Comparison of ENCODE assay signal across 11 mouse cellular contexts in the genomic region with DNA sequence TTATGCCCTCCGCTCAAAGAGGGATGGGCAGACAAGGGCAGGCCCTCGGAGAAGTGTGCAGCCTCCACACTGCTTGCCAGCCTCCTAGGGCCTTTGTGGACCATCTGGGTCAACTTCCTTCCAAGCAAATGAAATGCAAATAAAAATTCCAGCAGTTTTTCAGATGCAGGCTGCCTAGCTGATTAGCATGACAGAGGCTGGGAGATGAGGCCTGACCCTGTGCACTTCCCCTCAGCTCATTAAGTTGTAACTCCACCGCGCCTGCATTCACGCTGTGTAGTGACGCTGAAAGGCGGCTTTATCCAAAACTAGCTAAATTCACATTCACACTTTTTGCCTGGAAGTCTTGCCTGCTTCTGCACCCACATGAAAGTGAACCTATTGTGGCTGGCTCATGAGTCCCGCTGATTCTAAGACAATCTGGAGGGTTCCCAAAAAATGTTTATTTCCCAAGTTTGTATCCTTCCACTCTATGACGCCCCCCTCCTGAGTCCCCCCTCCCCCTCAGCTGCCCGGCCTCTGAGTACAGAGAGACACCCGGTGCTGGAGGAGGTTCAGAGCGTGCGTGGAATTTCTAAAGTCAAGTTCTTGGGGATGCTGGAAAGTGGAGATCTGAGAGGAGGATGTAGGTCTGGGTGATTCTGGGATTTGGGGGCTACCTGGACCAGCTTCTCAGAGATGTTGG. TPM values are rescaled to one million over a fixed set of nuclear protein-coding genes. Genes with fewer than 3 reads are reported as not detected.
A peak's percentile ranks its signal among the peaks of the same experiment; 100 is the strongest.
DNase-seq lines count a peak whose midpoint lies in the region; ATAC-seq lines count a peak whose summit lies in the region.
"Had no signal": no experiment of that assay in that cellular context is flagged by ENCODE, and none has a peak within 500 bp of the region (broad histone marks: within the 10 kb centered on the region; RNA-seq: fewer than 3 reads in every experiment).

No protein-coding gene starts in this region.

- no peaks in the 10 kb centered on the region; the same call in 1 of the 2 replicates for H3K9me3 ChIP-seq in forebrain, embryonic 11.5 days (ENCODE audit: control insufficient read depth, low read length)
- no peaks in the 10 kb centered on the region for H3K9me3 ChIP-seq in limb, embryonic 10.5 days (replicated peaks)
- H3K9me3 ChIP-seq in heart, embryonic 11.5 days (replicated peaks; ENCODE audit: control insufficient read depth, low read length): no peaks in the 10 kb centered on the region

- no peak overlapping the region for H3K9ac ChIP-seq in forebrain, embryonic 11.5 days (ENCODE audit: low read length)
- no peak overlapping the region for H3K9ac ChIP-seq in heart, embryonic 11.5 days (ENCODE audit: low read depth, low read length)
- H3K9ac ChIP-seq: liver, embryonic 14.5 days had no signal

- H3K27me3 ChIP-seq in forebrain, embryonic 11.5 days (ENCODE audit: control insufficient read depth, insufficient read depth, low read length): peaks cover 56% of the 10 kb centered on the region
- peaks cover 20% of the 10 kb centered on the region; the same call in 1 of the 2 replicates for H3K27me3 ChIP-seq in limb, embryonic 10.5 days (ENCODE audit: low read depth, poor library complexity, severe bottlenecking)
- H3K27me3 ChIP-seq in heart, embryonic 11.5 days (ENCODE audit: control insufficient read depth, insufficient read depth, low read length): peaks cover 18% of the 10 kb centered on the region

- peaks cover 14% of the 10 kb centered on the region; the same call in 1 of the 2 replicates for H3K4me1 ChIP-seq in forebrain, embryonic 11.5 days (replicated peaks; ENCODE audit: control insufficient read depth, insufficient read depth, low read length)
- peaks cover 20% of the 10 kb centered on the region for H3K4me1 ChIP-seq in limb, embryonic 10.5 days
- H3K4me1 ChIP-seq in heart, embryonic 11.5 days (ENCODE audit: control insufficient read depth, insufficient read depth, low read length): no peaks in the 10 kb centered on the region

- H3K4me3 ChIP-seq in forebrain, embryonic 11.5 days (ENCODE audit: low read depth, low read length): no peak overlapping the region
- 0 out of 2 replicates have a peak overlapping the region, but pooled peaks have one; percentile 5 for H3K4me3 ChIP-seq in limb, embryonic 10.5 days
- H3K4me3 ChIP-seq in heart, embryonic 11.5 days (ENCODE audit: low read depth, low read length): no peak overlapping the region

- H3K4me2 ChIP-seq in forebrain, embryonic 11.5 days (ENCODE audit: low read depth, low read length, severe bottlenecking): peak overlapping the region; percentile 31; the same call in 1 of the 2 replicates
- no peak overlapping the region for H3K4me2 ChIP-seq in heart, embryonic 11.5 days

- H3K27ac ChIP-seq in forebrain, embryonic 11.5 days (ENCODE audit: low read depth, low read length): 0 out of 2 replicates have a peak overlapping the region, but pooled peaks have one; percentile 25
- H3K27ac ChIP-seq in limb, embryonic 10.5 days: no peak overlapping the region
- H3K27ac ChIP-seq in heart, embryonic 11.5 days (ENCODE audit: low read depth, low read length): no peak overlapping the region
- H3K27ac ChIP-seq: liver, embryonic 14.5 days had no signal

- peak; percentile 93 for ATAC-seq in forebrain, embryonic 11.5 days (replicated peaks; ENCODE audit: low FRiP score)
- no peak for ATAC-seq in heart, embryonic 11.5 days (replicated peaks; ENCODE audit: insufficient number of reproducible peaks, low FRiP score, low TSS enrichment)

- no peaks in the 10 kb centered on the region for H3K36me3 ChIP-seq in forebrain, embryonic 11.5 days (ENCODE audit: control insufficient read depth, insufficient read depth, low read length)
- no peaks in the 10 kb centered on the region for H3K36me3 ChIP-seq in limb, embryonic 10.5 days
- H3K36me3 ChIP-seq in heart, embryonic 11.5 days (ENCODE audit: control insufficient read depth, insufficient read depth, low read length): no peaks in the 10 kb centered on the region

- WGBS in forebrain, embryonic 11.5 days: 2% methylated on average over 13 of the region's 13 CpGs
- WGBS in limb, embryonic 10.5 days: 4% methylated on average over 13 of the region's 13 CpGs
- WGBS in heart, embryonic 11.5 days (ENCODE audit: insufficient replicate concordance): 15% methylated on average over 13 of the region's 13 CpGs

- intact Hi-C loops in heart, postnatal 25 days (cut with DNase I): no loop called here

- DNase-seq in right cerebral cortex, postnatal 10 days (ENCODE audit: low spot score in 2 of 2): peak; percentile 47 to 50
- no peak for DNase-seq in right cerebral cortex, postnatal 36 days (ENCODE audit: low spot score in 2 of 2)
- peak; percentile 79 for DNase-seq in forebrain, embryonic 11.5 days (ENCODE audit: low spot score)
- peak; percentile 39 for DNase-seq in limb, embryonic 10.5 days (ENCODE audit: low spot score)
- DNase-seq in retina, postnatal 1 day: peak; percentile 81
- DNase-seq in heart, postnatal 25 days (ENCODE audit: low spot score): no peak
- DNase-seq in spleen, postnatal 36 days (ENCODE audit: low spot score in 2 of 2): no peak
- DNase-seq: gastrocnemius, postnatal 25 days; kidney, adult 2 months had no signal

RNA-seq across cellular contexts. Expression of a gene that starts 32.9 kb away (rescaled TPM):
- 8.9 and 10.6 TPM in 2 replicates for polyA plus RNA-seq in forebrain, embryonic 11.5 days (2014; fragmentation: Nextera tagmentation; extraction: Ambion mirVana)
- not detected in 2 replicates for polyA plus RNA-seq in limb, embryonic 10.5 days (2016; fragmentation: Nextera tagmentation; extraction: Ambion mirVana)
- not detected for total RNA-seq in heart, postnatal 25 days (2021)
- polyA plus RNA-seq in heart, embryonic 11.5 days (2014; fragmentation: Nextera tagmentation; extraction: Ambion mirVana): not detected in 2 replicates
- total RNA-seq: gastrocnemius, postnatal 25 days had no signal
- polyA plus RNA-seq: kidney, adult 2 months; liver, embryonic 14.5 days had no signal

Comparison
In these comparisons a context has a peak if more than half of its experiments do, and no peak if none do; other contexts are left out.
1. DNase-seq: peak in right cerebral cortex, postnatal 10 days (2 of 2), forebrain, embryonic 11.5 days (single experiment), limb, embryonic 10.5 days (single experiment) and retina, postnatal 1 day (single experiment); none in right cerebral cortex, postnatal 36 days (0 of 2), heart, postnatal 25 days (single experiment) and spleen, postnatal 36 days (0 of 2).